ENCODE assay signal across 9 mouse cellular contexts in genomic region chr4:114997051-114997450, GRCm38 (mm10). TPM values are rescaled to one million over a fixed set of nuclear protein-coding genes. Genes with fewer than 3 reads are reported as not detected.
DNase-seq lines count a peak whose midpoint lies in the region; ATAC-seq and TF ChIP-seq lines count a peak whose summit lies in the region.
"Had no signal": no experiment of that assay in that cellular context is flagged by ENCODE, and none has a peak within 500 bp of the region (broad histone marks: within the 10 kb centered on the region; RNA-seq: fewer than 3 reads in every experiment).

No protein-coding gene starts in this region.

- TF ChIP-seq EP300 in liver, postnatal 0 days (IDR thresholded peaks at IDR 0.05; ENCODE audit: low read depth) = no peak

- H3K4me2 ChIP-seq in hindbrain, postnatal 0 days (ENCODE audit: low read depth, low read length) = no peak overlapping the region
- H3K4me2 ChIP-seq in hindbrain, embryonic 12.5 days (replicated peaks) = no peak overlapping the region
- H3K4me2 ChIP-seq in liver, postnatal 0 days (ENCODE audit: low read depth, low read length) = no peak overlapping the region
- H3K4me2 ChIP-seq: embryonic facial prominence, embryonic 15.5 days had no signal

- no peak for ATAC-seq in hindbrain, postnatal 0 days
- no peak for ATAC-seq in hindbrain, embryonic 12.5 days (ENCODE audit: low FRiP score)
- no peak for ATAC-seq in liver, postnatal 0 days
- ATAC-seq in granulocyte monocyte progenitor cell, adult 5-6 weeks (replicated peaks; ENCODE audit: poor library complexity, severe bottlenecking) = no peak

- H3K36me3 ChIP-seq in hindbrain, postnatal 0 days (ENCODE audit: insufficient read depth, low read length) = no peaks in the 10 kb centered on the region
- no peaks in the 10 kb centered on the region for H3K36me3 ChIP-seq in hindbrain, embryonic 12.5 days
- H3K36me3 ChIP-seq in liver, postnatal 0 days (replicated peaks; ENCODE audit: insufficient read depth, low read length) = no peaks in the 10 kb centered on the region
- H3K36me3 ChIP-seq: embryonic facial prominence, embryonic 15.5 days had no signal

- DNase-seq in hindbrain, postnatal 0 days (ENCODE audit: low spot score) = peak; percentile 52
- peak; percentile 24 for DNase-seq in urinary bladder, postnatal 25 days (ENCODE audit: low spot score)
- no peak for DNase-seq in urinary bladder, postnatal 4 days (ENCODE audit: low spot score in 2 of 2)
- peak; percentile 63 for DNase-seq in c-Kit-positive CD71-positive TER-119-negative erythroid progenitor cells, embryonic 14.5 days (ENCODE audit: low read depth)
- DNase-seq in liver, postnatal 0 days = peak; percentile 43
- peak; percentile 54 for DNase-seq in thymus, postnatal 25 days

- no peak overlapping the region for H3K9ac ChIP-seq in hindbrain, postnatal 0 days (replicated peaks; ENCODE audit: low read length)
- H3K9ac ChIP-seq in hindbrain, embryonic 12.5 days = no peak overlapping the region
- no peak overlapping the region for H3K9ac ChIP-seq in liver, postnatal 0 days (replicated peaks)
- H3K9ac ChIP-seq: embryonic facial prominence, embryonic 15.5 days had no signal

- no peak overlapping the region for H3K27ac ChIP-seq in hindbrain, postnatal 0 days
- H3K27ac ChIP-seq in hindbrain, embryonic 12.5 days = no peak overlapping the region
- no peak overlapping the region for H3K27ac ChIP-seq in liver, postnatal 0 days (ENCODE audit: low read depth)
- H3K27ac ChIP-seq: embryonic facial prominence, embryonic 15.5 days had no signal

- H3K27me3 ChIP-seq in hindbrain, postnatal 0 days (ENCODE audit: insufficient read depth, low read length) = peaks cover 6% of the 10 kb centered on the region; the same call in 1 of the 2 replicates
- 0 out of 2 replicates have a peak, but pooled peaks cover 3% of the 10 kb centered on the region for H3K27me3 ChIP-seq in hindbrain, embryonic 12.5 days
- no peaks in the 10 kb centered on the region for H3K27me3 ChIP-seq in liver, postnatal 0 days (ENCODE audit: insufficient read depth, low read length)

- no peaks in the 10 kb centered on the region for H3K4me1 ChIP-seq in hindbrain, postnatal 0 days (ENCODE audit: insufficient read depth, low read length)
- peaks cover 17% of the 10 kb centered on the region for H3K4me1 ChIP-seq in hindbrain, embryonic 12.5 days
- peaks cover 6% of the 10 kb centered on the region; the same call in 1 of the 2 replicates for H3K4me1 ChIP-seq in liver, postnatal 0 days (ENCODE audit: insufficient read depth)

- WGBS in hindbrain, postnatal 0 days = 43% methylated on average over 3 of the region's 3 CpGs
- WGBS in hindbrain, embryonic 12.5 days = 63% methylated on average over 3 of the region's 3 CpGs
- 40% methylated on average over 3 of the region's 3 CpGs for WGBS in liver, postnatal 0 days (ENCODE audit: insufficient replicate concordance)

- no peak overlapping the region for H3K4me3 ChIP-seq in hindbrain, postnatal 0 days (ENCODE audit: low read length)
- no peak overlapping the region for H3K4me3 ChIP-seq in hindbrain, embryonic 12.5 days
- H3K4me3 ChIP-seq in liver, postnatal 0 days (ENCODE audit: low read depth, low read length) = no peak overlapping the region
- H3K4me3 ChIP-seq: embryonic facial prominence, embryonic 15.5 days had no signal

- peak; percentile 57 for TF ChIP-seq CTCF in hindbrain, postnatal 0 days (IDR thresholded peaks at IDR 0.05; ENCODE audit: low read depth)
- peak; percentile 74 for TF ChIP-seq CTCF in liver, postnatal 0 days (IDR thresholded peaks at IDR 0.05; ENCODE audit: low read depth)

- no peaks in the 10 kb centered on the region for H3K9me3 ChIP-seq in hindbrain, postnatal 0 days (ENCODE audit: low read length)
- no peaks in the 10 kb centered on the region for H3K9me3 ChIP-seq in hindbrain, embryonic 12.5 days (replicated peaks)
- H3K9me3 ChIP-seq in liver, postnatal 0 days (ENCODE audit: low read length) = no peaks in the 10 kb centered on the region
- H3K9me3 ChIP-seq: embryonic facial prominence, embryonic 15.5 days had no signal

RNA-seq across cellular contexts. Expression of gene Stil, which starts 2.9 kb away (rescaled TPM):
- total RNA-seq in hindbrain, postnatal 0 days (2014; rRNA removed) = 2.8 and 3.6 TPM in 2 replicates
- polyA plus RNA-seq in hindbrain, postnatal 0 days (2015; fragmentation: Nextera tagmentation; extraction: Ambion mirVana) = 2.3 and 2.8 TPM in 2 replicates
- polyA plus RNA-seq in hindbrain, embryonic 12.5 days (2016; fragmentation: Nextera tagmentation; extraction: Ambion mirVana) = 12.3 and 12.8 TPM in 2 replicates
- polyA plus RNA-seq in liver, postnatal 0 days (2015; fragmentation: Nextera tagmentation; extraction: Ambion mirVana) = 3.3 and 3.4 TPM in 2 replicates
- 20.3 and 20.4 TPM in 2 replicates for total RNA-seq in granulocyte monocyte progenitor cell, adult 5-6 weeks (2014; fragmentation: Nextera tagmentation)
- total RNA-seq in granulocyte monocyte progenitor cell, adult 5-6 weeks (2017) = 18.4 and 21.7 TPM in 2 replicates

RNA-seq across cellular contexts. Expression of gene Cmpk1, which starts 10.0 kb away (rescaled TPM):
- 68.0 and 70.3 TPM in 2 replicates for total RNA-seq in hindbrain, postnatal 0 days (2014; rRNA removed)
- 199 and 204 TPM in 2 replicates for polyA plus RNA-seq in hindbrain, postnatal 0 days (2015; fragmentation: Nextera tagmentation; extraction: Ambion mirVana)
- polyA plus RNA-seq in hindbrain, embryonic 12.5 days (2016; fragmentation: Nextera tagmentation; extraction: Ambion mirVana) = 137 and 161 TPM in 2 replicates
- 59.9 and 67.8 TPM in 2 replicates for polyA plus RNA-seq in liver, postnatal 0 days (2015; fragmentation: Nextera tagmentation; extraction: Ambion mirVana)
- total RNA-seq in granulocyte monocyte progenitor cell, adult 5-6 weeks (2014; fragmentation: Nextera tagmentation) = 68.3 and 74.7 TPM in 2 replicates
- 183 and 233 TPM in 2 replicates for total RNA-seq in granulocyte monocyte progenitor cell, adult 5-6 weeks (2017)

RNA-seq across cellular contexts. Expression of gene Tal1, which starts 59.2 kb away (rescaled TPM):
- 18.1 and 19.4 TPM in 2 replicates for total RNA-seq in hindbrain, postnatal 0 days (2014; rRNA removed)
- polyA plus RNA-seq in hindbrain, postnatal 0 days (2015; fragmentation: Nextera tagmentation; extraction: Ambion mirVana) = 1.1 and 1.6 TPM in 2 replicates
- 6.0 and 7.0 TPM in 2 replicates for polyA plus RNA-seq in hindbrain, embryonic 12.5 days (2016; fragmentation: Nextera tagmentation; extraction: Ambion mirVana)
- 8.3 and 8.9 TPM in 2 replicates for polyA plus RNA-seq in liver, postnatal 0 days (2015; fragmentation: Nextera tagmentation; extraction: Ambion mirVana)
- total RNA-seq in granulocyte monocyte progenitor cell, adult 5-6 weeks (2014; fragmentation: Nextera tagmentation) = 12.1 and 14.4 TPM in 2 replicates
- total RNA-seq in granulocyte monocyte progenitor cell, adult 5-6 weeks (2017) = 5.8 and 9.5 TPM in 2 replicates

Comparison
In these comparisons a context has a peak if more than half of its experiments do, and no peak if none do; other contexts are left out.
1. DNase-seq: peak in hindbrain, postnatal 0 days (single experiment), urinary bladder, postnatal 25 days (single experiment), c-Kit-positive CD71-positive TER-119-negative erythroid progenitor cells, embryonic 14.5 days (single experiment), liver, postnatal 0 days (single experiment) and thymus, postnatal 25 days (single experiment); none in urinary bladder, postnatal 4 days (0 of 2).